Mouse (Mus musculus) MEL (cell line): ENCODE measurements around the gene Serpinb3d. TPM values are rescaled to one million over a fixed set of nuclear protein-coding genes. Genes with fewer than 3 reads are reported as not detected.
"Not testable (repeated sequence)": the region's sequence is repeated elsewhere in the genome, so short reads cannot be mapped to it uniquely, and the experiment has no call there.

Source experiments
- DNase-seq: peaks from one replicate; pipeline ENCODE4 v3.0.0; 2011; ENCODE audit warnings: low read depth, low spot score
- H3K27ac ChIP-seq: 2 replicates; pipeline ENCODE4 v1.5.1; 2012; ENCODE audit warnings: low read depth, mild to moderate bottlenecking, control low read depth, low read length, moderate library complexity; ENCODE audit not compliant: control insufficient read depth
- H3K27me3 ChIP-seq, 2 experiments: fragments of 150-350 bp in 1 of 2; sonication (generic) in 1 of 2; 2 replicates each; pipeline ENCODE4 v1.6.1; 2012; ENCODE audit warnings: low read length in 2 of 2, mild to moderate bottlenecking in 2 of 2, improper control_type of control experiment in 1 of 2, moderate library complexity in 1 of 2; ENCODE audit not compliant: insufficient read depth in 2 of 2, control insufficient read depth in 1 of 2
- H3K36me3 ChIP-seq, 2 experiments: 2 replicates each; pipeline ENCODE4 v1.6.1; 2012 to 2014; ENCODE audit warnings: low read length in 2 of 2, improper control_type of control experiment in 1 of 2, inconsistent platforms in 1 of 2, mild to moderate bottlenecking in 1 of 2; ENCODE audit not compliant: insufficient read depth in 2 of 2, control insufficient read depth in 1 of 2
- H3K4me1 ChIP-seq, 2 experiments: fragments of 150-350 bp in 1 of 2; sonication (generic) in 1 of 2; 2 replicates each; pipeline ENCODE4 v1.6.1; 2012; ENCODE audit warnings: low read length in 2 of 2, improper control_type of control experiment in 1 of 2, mild to moderate bottlenecking in 1 of 2; ENCODE audit not compliant: insufficient read depth in 2 of 2, control insufficient read depth in 1 of 2
- H3K4me3 ChIP-seq, 2 experiments: fragments of 150-350 bp in 1 of 2; sonication (generic) in 1 of 2; 2 replicates each; pipeline ENCODE4 v1.5.1; 2012; ENCODE audit warnings: low read depth in 2 of 2, low read length in 2 of 2, mild to moderate bottlenecking in 2 of 2, moderate library complexity in 2 of 2, control low read depth in 1 of 2, improper control_type of control experiment in 1 of 2; ENCODE audit not compliant: control insufficient read depth in 1 of 2, insufficient read depth in 1 of 2
- H3K79me2 ChIP-seq: 2 replicates; pipeline ENCODE4 v1.6.1; 2012; ENCODE audit warnings: mild to moderate bottlenecking, low read length, moderate library complexity; ENCODE audit not compliant: control insufficient read depth, poor library complexity, insufficient read depth
- H3K9ac ChIP-seq: 2 replicates; pipeline ENCODE4 v1.6.1; 2012; ENCODE audit warnings: low read depth, mild to moderate bottlenecking, control low read depth, low read length, moderate library complexity; ENCODE audit not compliant: control insufficient read depth, poor library complexity, severe bottlenecking
- H3K9me3 ChIP-seq: fragments of 150-350 bp; sonication (generic); replicated peaks from 2 replicates; pipeline ENCODE4 v1.6.1; 2012; ENCODE audit warnings: mild to moderate bottlenecking, low read length, improper control_type of control experiment, moderate library complexity; ENCODE audit not compliant: insufficient read depth
- SIN3A ChIP-seq: IDR thresholded peaks from 2 replicates; pipeline ENCODE4 v1.6.1; 2012; ENCODE audit warnings: low read length, improper control_type of control experiment, inconsistent platforms
- polyA plus RNA-seq, 2 experiments: library from polyadenylated mRNA; stranded (reverse) in 1 of 2; unstranded in 1 of 2; fragments of >175 nt in 1 of 2; fragments of >200 nt in 1 of 2; gene quantifications; 2 replicates each; pipeline versions ENCODE4 v1.2.1 to v1.2.4; 2012; ENCODE audit warnings: low replicate concordance in 2 of 2, low read depth in 1 of 2; ENCODE audit not compliant: insufficient read length in 2 of 2, insufficient read depth in 1 of 2, missing spikeins in 1 of 2
- total RNA-seq: library from RNA; depleted of rRNA; stranded (reverse); fragments of 300-350 nt; gene quantifications from 2 replicates; pipeline ENCODE4 v1.2.3, GENCODE M21; 2012; rRNA removed

Serpinb3d gene
- total and polyA plus RNA-seq, 3 experiments: not detected

DNA sequence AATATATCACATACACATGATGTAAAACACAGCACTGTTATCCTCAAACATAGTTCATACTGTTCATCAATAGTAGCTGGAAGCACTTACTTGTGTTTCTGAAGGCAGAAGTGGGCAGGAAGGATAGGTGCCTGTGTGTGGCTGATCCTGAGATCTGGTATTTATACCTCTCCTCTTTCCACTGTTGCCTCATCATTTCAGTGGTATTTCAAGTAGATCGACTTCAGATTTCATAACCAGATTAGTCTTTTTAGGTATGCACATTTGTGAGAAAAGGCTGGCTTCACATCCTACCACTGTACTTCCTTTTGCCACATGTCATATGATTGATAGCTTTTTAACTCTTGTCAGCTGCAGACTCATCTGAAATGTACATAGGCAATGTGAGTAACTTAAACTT is 31.1 kb downstream of the Serpinb3d start, which contains the start of gene Serpinb3a:
Gene Serpinb3a (minus strand): TSS at position 101 of the 400 bp plus-strand sequence.
- no peaks in the 10 kb centered on the region for H3K79me2 ChIP-seq
- H3K27me3 ChIP-seq: no peaks in the 10 kb centered on the region
- no peak within 1 kb of the TSS for H3K4me3 ChIP-seq
- DNase-seq: no peak
- no peaks in the 10 kb centered on the region for H3K9me3 ChIP-seq
- H3K4me1 ChIP-seq: no peaks in the 10 kb centered on the region
- H3K36me3 ChIP-seq: no peaks in the 10 kb centered on the region
- H3K27ac ChIP-seq: no peak within 1 kb of the TSS
- TF ChIP-seq SIN3A: no peak
- no peak within 1 kb of the TSS for H3K9ac ChIP-seq

DNA sequence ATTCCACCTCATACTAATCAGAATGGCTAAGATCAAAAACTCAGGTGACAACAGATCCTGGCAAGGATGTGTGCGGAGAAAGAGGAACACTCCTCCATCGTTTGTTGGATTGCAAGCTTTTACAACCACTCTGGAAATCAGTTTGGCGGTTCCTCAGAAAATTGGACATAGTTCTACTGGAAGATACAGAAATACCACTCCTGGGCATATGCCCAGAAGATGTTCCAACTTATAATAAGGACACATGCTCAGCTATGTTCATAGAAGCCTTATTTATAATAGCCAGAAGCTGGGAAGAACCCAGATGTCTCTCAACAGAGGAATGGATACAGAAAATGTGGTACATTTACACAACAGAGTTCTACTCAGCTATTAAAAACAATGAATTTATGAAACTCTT is 49.1 kb downstream of the Serpinb3d start:
- H3K9me3 ChIP-seq, H3K9ac ChIP-seq, H3K27ac ChIP-seq, DNase-seq, H3K4me3 ChIP-seq, H3K27me3 ChIP-seq, H3K79me2 ChIP-seq, H3K36me3 ChIP-seq, H3K4me1 ChIP-seq: not testable (repeated sequence)

Other genes starting within 250 kb of the Serpinb3d start
- not detected in 2 replicates for gene Serpinb5, start 222.3 kb downstream of the Serpinb3d start, total RNA-seq
- gene Serpinb5, start 222.3 kb downstream of the Serpinb3d start, polyA plus RNA-seq: not detected
- gene Serpinb12, start 149.1 kb downstream of the Serpinb3d start, total RNA-seq: not detected in 2 replicates
- gene Serpinb12, start 149.1 kb downstream of the Serpinb3d start, polyA plus RNA-seq: not detected
- gene Serpinb13, start 102.5 kb downstream of the Serpinb3d start, total RNA-seq: not detected in 2 replicates
- not detected for gene Serpinb13, start 102.5 kb downstream of the Serpinb3d start, polyA plus RNA-seq
- gene Serpinb3a, start 31.2 kb downstream of the Serpinb3d start, total RNA-seq: not detected in 2 replicates
- not detected for gene Serpinb3a, start 31.2 kb downstream of the Serpinb3d start, polyA plus RNA-seq
- gene Serpinb3b, start 194.9 kb upstream of the Serpinb3d start, total RNA-seq: not detected in 2 replicates
- not detected for gene Serpinb3b, start 194.9 kb upstream of the Serpinb3d start, polyA plus RNA-seq
- gene Serpinb3c, start 194.9 kb upstream of the Serpinb3d start, total RNA-seq: not detected in 2 replicates
- gene Serpinb3c, start 194.9 kb upstream of the Serpinb3d start, polyA plus RNA-seq: not detected